Mouse (Mus musculus) kidney, postnatal 14 days (tissue): ENCODE data around the gene Aph1c.
A peak's percentile ranks its signal among the peaks of the same experiment; 100 is the strongest.
"Not testable (repeated sequence)": the region's sequence is repeated elsewhere in the genome, so short reads cannot be mapped to it uniquely, and the experiment has no call there.

Experiments used
- DNase-seq: peaks from one replicate; pipeline ENCODE4 v3.0.0; 2022; ENCODE audit warnings: mixed read lengths

Aph1c gene

DNA sequence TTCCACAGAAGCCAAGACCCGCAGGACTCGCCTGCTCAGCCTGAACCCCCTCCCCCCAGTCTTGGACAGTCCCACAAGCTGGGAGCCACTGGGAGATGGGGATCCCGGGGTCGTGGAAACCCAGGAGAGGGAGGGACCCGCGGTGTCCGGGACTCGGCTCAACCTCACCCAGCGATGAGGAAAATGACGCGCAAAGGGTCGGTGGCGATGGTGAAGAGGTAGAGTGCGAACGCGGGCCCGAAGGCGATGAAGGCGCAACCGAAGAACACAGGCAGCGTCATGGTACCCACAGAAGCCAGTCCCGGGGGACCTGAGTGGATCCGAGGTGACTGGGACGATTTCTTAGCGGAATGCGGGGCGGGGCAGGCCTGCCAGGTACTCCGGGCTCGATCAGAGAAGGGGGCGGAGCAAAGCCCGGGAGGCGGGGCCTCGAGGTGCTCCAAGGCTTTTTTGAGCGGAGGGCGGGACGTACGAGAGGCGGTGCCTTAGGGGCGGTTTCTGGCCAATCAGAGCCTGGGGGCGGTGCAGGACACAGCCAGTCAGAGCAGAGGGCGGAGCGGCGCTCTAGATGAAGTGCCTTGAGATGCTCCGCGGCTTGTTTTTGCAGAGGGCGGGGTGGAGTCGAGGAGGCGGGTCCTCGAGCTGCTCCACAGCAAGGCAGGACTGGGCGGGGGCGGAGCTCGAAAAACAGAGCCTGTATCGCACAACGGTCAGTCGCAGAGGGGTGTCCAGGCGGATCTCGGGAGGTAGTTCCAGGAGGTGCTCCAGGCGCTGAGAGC is at the start of gene Aph1c:
TSS of gene Aph1c (minus strand) at position 409 of the 779 bp plus-strand sequence.
- peak; percentile 100 for DNase-seq

DNA sequence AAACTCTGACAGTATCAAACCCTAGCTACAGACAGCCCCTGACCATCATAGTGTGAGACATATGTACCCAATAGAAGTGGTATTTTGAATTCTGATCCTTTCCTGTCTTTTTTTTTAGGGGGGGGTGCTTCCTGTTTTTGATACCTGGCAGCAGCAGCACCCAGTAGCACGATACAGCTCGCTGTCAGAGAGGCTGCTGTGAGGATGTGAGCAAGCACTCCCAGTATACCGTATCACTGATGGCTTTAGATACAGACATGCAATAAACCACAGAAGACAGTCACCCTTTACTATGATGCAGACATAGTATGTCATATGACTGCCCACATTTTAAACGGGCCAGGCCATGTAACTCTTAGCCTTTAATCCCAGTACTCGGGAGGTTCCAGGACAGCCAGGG is 49.0 kb upstream of the Aph1c start:
- no peak for DNase-seq

DNA sequence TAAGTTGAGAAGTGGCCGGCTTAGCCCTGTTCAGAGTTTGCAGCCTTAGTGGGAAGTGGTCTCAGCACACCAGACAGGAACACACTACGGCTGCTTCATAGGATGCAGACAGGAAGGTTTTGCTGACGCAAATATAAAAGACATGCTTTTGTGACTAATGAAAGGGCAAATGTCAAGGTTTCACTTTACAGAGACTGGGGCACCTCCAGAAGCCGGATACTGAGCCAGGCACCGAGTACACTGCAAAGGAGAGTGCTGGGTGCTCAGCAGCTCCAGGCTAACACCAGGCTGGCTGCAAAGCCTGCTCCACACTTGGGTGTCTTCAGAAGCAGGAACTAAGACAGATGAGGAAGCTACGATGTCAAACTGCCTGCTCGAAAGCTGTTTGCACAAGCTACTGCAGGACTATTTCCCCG is 47.9 kb upstream of the Aph1c start:
- peak; percentile 13 for DNase-seq

DNA sequence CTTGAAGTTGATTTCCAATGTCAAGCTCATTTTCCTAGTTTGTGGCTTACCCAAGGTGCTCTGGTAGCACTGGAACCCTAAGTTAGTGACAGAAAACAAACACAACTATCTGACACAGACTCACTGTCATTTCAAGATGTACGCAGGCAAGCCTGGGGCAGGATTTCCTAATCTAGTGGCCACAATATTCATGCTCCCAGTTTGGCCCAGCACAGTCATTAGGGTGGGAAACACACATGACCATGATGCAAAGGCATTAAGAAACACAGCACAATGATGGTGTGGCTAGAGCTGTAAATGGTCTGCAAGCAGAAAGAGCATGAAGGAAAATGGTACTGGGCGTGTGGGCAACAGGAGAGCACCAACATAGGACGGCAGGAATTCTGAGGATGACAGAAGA is 47.3 kb upstream of the Aph1c start:
- no peak for DNase-seq

DNA sequence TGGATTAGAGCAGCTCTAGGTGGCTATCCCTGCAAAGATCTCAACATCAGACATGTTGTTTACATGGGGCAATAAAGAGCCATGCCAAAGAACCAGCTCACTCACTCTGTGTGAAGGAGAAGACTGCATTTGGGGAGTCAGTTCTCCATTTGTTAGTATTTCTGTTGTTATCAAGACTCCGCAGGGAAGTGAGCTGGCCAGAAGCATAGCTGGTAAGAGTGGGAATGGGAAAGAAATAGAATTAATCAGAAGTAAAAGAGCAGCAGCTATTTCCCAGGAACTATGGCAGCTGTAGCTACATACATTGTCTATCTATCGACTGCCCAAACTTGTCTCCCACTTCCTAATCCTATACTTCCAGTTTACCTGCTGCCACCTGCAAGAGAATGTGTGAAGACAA is 46.2 kb upstream of the Aph1c start:
- DNase-seq: no peak

DNA sequence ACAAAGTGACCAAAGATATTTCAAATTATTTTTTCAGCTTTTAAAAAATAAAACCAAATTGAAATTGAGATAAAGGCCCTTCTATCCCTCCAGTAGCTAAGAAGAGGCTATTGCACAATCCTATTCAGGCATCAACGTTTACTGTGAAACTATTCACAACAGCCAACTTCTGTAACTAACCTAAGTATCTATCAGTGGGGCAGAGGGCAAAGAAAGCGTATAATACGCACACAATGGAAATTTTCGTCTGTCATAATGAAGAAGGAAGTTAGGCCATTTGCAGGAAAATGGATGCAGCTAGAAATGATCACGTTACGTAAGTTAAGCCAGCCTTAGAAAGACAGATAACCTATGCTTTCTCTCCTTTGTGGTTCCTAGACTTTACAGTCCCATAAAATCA is 45.0 kb upstream of the Aph1c start:
- DNase-seq: no peak

DNA sequence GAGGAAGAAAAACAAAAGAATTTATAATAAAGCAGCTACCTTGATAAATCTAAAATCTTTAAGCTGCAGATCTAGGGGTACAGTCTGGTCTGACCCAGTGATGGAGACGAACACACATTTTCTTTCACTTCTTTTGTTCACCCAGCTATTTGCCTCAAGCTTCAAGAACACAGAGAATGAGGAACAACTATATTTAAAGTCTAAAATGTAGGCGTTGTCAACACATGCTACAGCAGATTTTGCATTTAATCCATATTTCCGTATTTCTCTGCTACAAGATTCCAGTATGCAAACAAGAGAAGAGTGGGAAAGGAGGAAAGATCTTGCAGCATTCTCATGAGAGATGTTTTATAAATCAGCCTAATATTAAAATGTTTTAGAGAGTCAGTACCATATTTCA is 44.4 kb upstream of the Aph1c start:
- no peak for DNase-seq

DNA sequence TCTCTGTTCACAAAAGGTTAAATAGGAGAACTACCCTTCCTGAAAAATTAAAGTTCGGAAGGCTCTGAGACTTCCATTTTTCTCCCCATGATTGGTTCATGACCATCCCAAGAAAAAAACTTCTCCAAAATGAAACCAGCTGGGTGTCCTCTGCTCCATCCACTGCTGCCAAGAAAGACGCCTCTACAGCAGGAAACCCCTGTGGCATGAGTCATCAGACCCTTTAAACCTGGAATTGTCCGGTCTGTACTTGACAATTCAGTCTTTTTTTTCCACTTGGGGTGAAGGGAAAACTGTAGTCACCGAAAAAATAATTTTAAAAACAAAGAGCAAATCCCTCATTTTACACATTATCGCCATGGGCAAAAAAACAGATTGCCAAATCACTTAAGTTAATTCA is 42.1 kb upstream of the Aph1c start:
- peak; percentile 64 for DNase-seq

DNA sequence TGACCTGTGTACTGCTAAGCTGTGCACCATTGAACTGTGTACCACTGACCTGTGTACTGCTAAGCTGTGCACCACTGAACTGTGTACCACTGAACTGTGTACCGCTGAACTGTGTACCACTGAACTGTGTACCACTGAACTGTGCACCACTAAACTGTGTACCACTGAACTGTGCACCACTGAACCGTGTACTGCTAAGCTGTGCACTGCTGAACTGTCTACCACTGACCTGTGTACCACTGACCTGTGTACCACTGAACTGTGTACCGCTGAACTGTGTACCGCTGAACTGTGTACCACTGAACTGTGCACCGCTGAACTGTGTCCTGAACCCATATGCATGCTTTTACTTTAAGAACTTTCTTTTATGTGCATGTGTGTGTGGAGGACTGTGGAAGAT is 39.8 kb upstream of the Aph1c start:
- no peak for DNase-seq

DNA sequence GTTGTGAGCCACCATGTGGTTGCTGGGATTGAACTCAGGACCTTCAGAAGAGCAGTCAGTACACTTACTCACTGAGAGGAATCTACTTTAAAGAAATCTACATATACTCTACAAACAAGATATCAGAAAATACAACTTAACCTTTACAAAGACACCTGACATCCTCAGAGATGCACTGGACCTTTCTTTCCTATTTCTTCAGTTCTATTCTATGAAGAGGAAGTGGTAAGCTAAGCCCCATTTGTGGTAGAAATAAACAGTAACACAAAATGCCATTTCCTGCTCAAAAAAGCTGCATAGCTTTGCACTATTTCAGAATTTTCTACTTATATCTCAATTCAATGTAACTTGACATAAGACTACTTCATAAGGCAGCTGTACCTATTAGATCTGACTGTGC is 39.0 kb upstream of the Aph1c start:
- no peak for DNase-seq

DNA sequence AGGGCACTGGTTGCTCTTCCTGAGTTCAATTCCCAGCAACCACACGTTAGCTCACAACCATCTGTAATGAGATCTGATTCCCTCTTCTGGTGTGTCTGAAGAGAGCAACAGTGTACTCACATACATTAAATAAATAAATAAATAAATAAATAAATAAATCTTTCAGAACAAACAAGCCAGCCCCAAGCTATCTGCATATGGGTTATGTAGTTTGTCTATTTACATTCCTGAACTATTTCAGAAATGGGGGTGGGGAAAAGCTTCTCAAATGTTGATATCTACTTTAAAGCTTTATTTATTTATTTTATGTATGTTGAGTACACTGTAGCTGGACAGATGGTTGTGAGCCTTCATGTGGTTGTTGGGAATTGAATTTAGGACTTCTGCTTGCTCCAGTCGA is 38.5 kb upstream of the Aph1c start:
- DNase-seq: not testable (repeated sequence)

DNA sequence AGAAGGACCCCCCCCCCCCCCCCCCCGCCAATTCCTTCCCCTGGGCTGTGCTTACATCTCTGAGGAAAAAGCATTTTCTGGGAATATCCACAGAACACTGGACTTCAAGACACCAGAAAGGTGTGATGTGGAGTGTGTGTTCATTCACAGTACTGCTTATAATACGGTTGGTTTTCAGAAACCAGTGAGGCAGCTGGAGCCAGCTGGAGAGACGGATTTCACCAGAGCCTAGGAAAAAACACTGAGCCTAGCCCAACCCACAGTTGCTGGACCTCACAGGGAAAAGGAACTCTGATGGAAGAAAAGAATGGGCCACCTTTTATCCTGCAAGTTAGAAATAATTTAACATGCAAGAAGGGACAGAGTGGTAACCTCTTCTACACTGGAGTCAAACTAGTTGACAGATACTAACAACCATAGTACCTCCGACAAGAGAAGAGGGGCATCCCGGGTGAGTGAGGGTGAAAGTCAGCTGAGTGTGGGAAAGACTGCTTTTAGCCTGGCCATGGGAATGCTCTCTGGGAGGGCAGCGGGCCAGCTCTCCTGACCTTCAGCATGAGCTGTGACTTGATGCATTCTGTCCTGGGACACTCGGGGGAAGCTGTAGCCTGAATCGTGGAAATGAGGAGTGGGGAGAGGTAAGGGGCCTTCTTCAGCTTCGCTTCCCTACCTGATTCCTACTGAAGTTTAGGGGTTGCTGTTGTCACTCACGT is 37.6 kb upstream of the Aph1c start:
- DNase-seq: peak; percentile 73

DNA sequence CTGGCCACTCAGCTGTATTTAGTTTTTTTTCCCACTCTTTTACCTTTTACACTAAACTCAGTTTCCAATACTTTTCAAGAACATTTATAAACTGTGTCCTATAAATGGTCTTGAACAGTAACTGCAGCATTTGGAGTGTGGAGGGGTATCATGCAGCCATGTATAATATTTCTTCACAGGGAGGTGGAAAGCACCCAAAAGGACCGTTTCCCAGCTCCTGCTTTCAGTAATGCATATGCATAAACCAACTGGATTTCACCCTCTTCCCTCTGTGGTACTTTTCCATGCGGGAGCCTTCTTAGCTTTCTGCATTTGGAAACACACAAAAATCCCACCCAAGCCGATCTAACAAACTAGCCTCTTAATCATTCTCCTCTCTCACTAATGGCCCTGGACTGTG is 30.2 kb upstream of the Aph1c start:
- DNase-seq: peak; percentile 18

DNA sequence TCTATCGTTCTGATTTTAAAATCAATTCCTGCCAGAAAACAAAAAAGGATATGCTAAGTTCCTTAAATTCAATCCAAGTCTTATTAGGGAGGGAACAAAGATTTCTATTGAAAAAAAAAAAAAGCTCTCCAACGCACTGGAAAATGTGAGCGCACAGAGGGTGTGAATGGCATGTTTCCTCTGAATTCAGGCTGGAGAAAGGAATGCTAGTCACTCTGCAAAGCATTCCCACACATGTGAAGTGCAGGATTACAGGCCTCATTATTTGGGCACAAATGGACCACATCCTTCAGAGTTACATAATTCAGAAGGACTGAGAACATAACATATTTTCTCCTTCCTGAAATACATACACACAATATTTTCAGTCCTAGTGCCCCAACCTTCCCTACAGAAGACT is 28.9 kb upstream of the Aph1c start:
- no peak for DNase-seq

DNA sequence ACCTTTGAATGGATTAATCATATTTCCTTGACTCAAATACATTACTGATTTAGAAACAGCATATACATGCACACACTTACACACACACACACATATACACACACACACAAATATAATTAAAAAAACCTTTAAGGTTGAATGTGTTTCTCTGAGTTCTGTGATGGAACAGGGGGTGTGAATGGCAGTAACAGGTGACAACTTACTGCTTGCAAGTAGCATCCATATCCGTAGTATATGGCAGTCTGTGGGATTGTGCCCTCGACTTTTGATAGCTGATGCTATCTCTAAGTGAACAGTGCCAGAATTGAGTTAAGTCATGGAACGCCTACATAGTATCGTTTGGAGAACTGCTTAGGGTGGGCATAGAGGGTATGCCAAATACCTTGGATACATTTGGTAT is 27.7 kb upstream of the Aph1c start:
- no peak for DNase-seq

DNA sequence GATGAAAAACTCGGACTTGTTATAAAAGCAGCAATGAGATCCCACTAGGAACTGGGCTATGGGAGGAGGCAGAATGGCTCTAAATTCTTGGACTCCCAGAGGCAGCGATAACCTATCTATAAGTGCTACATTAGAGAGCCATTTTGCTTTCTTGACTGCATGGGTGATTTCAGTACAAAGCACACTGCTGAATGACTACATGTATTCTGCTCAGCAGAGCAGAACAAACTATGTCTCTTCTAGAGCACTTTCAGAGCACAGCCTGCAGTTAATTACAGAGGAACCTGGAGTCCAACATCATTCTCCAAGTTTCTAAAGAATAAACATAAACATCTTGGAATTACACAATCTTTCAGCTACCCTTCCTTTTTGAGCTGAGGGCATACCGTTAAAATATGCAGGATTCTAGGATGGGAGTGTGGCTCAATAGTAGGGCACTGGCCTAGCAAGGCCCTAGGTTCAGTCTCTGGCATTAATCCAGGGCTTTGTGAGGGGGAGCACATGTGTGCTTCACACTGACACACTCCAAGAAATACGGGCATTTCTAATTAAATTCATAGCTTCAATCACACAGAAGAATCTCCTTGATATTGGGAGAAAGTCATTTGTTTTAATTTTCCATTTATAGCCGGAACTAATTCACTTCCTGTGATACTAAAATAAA is 26.7 kb upstream of the Aph1c start:
- DNase-seq: peak; percentile 17

DNA sequence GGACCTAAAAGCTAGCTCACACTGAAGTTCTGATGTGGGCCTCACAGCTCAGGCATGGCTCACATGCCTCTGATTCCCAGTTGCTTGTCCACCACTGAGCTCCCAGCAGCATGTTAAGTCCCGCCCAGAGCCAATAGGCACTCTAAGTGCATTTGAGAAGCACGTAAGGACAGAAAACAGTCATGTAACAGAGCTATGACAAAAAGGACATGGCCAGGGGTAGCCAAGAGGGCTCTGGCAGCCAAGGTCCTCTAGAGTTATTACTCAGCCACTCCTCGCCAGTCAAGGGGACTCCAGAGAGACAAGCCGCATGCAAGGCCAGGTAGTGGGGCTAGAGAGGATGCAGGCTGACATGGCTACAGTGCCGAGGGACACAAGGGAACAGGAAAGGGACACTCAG is 25.0 kb upstream of the Aph1c start:
- DNase-seq: no peak

DNA sequence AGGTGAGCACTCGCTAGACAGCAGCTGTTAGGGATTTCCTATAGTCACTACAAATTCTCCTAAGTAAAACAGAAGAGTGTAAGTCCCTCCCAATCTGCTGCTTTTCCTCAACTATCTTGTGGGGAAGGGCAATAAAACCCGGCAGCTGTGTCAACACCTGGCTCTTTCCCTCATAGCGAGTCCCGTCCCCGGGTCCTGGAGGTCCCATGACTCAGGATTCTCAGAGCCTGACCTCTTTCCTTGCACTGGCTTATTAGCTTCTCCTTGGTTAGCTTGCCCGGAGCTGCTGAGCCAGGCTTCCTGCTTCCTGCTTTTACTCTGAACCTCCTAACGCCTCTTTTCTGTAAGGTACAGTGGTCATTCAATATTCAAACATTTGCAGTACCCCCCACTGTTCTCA is 21.3 kb upstream of the Aph1c start:
- no peak for DNase-seq

DNA sequence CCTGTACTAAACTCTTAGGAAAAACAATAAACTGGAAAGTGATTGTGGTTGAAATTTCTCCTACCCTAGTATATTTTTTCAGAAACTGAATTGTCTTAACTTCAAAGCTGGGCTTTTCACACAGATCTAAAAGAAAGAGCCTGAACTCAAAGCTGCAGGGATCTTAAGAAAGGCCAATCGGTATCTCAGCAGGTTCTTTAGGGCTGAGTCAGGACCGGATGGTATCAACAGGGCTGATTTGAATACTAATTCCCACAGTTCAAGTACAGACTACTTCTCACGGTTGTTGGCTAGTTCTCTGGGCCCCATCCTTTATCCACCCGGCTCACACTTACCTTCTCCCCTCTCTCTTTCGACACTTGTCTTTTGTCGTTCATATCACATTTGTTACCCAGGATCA is 18.1 kb upstream of the Aph1c start:
- DNase-seq: no peak

DNA sequence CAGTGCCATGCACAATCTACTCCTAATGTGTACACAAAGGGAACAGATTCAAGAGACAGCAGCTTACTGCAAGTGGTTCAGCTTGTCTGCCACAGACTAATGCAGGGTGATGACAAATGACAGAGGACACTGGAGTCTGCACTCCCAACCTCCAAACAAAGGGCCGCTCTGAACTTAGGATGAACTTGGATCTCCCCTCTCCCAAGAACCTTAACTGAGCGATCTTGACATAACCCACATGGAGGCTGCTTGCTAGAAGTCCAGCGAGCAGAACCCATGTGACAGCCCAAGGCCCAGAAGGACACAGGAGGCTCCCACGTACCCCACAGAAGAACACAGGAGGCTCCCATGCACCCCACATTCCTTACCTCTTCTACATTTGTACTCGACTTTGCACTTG is 16.4 kb upstream of the Aph1c start:
- DNase-seq: peak; percentile 41

DNA sequence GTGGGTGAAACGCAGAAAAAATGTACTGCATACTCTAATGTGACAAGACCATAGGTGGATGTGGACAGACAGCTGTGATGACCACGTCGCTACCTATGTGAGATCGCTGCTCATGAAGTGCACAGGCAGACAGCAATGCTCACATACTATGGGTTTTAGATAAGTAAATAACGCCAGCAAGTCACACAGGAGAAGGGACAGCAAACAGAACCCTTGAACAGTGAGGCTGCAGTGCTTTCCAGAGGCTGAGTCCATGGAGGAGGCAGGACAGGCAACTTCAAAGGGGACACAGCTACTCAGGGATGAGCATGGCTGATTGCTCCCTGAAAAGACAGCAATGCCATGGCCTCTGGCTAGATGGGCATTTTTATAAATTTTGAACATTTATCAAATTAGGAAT is 12.3 kb upstream of the Aph1c start:
- DNase-seq: no peak

DNA sequence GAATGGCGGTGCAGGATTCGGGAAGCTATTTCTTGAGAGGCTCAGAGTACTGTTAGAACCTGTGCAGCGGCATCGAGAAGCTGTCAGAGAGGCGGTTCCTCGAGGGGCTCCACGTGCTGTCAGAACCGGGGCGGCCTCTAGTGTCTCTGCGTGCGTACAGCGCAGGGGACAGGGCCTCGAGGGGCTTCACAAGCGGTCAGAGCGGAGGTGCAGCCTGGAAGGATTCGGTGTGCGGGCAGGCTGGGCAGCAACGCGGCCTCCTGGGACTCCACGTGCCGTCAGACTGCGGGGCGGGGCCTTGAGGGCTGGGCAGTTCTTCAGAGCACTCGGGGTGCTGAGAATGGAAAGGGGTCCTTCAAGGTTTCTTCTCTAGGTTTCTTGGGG is 563 bp upstream of the Aph1c start:
- DNase-seq: no peak

DNA sequence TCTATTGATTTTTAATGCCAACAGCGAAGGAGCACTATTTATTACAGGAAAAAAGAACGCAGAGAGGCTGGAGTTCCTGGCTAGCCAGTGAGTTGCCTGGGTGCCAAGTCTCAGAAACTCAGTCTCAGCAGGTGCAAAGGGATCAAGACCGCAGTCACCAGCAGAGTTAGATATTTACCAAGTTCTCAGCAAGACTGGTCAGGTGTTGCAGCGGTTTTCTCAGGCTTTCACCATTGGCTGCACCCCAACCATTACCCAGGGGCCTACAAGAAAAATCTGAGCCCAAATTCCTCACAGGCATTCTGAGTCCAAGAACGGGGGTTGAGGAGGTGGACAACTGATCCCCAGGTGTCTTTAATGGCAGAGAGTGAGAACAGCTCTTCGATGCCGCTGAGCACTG is 675 bp downstream of the Aph1c start:
- peak; percentile 67 for DNase-seq

DNA sequence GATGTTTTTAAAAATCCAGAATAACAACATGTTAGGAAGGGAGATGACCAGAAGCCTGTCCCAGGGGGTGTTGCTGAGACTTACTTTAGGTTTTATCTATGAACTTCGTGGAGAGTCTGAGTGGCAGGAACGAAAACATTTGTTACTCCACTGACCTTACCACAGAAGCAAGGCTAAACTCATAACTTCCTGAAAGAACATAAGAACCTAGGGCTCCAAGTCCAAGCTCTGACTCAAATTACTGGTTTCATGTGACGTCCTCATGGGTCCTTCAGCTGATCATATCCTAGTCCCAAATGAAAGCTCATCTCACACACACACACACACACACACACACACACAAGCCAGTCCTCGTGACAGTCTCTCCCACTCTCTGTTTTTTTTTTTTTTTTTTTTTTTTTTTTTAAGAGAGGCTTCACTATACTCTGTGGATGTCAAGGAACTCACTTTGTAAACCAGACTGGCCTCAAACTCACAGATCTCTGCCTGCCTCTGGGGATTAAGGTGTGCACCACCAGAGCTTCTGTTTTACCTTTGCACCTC is 2.1 kb downstream of the Aph1c start:
- DNase-seq: no peak
